27 mouse cellular contexts compared by ENCODE assay signal in genomic region chr17:87799212-87799947, GRCm38 (mm10). TPM values are rescaled to one million over a fixed set of nuclear protein-coding genes. Genes with fewer than 3 reads are reported as not detected.
DNase-seq lines count a peak whose midpoint lies in the region; ATAC-seq and TF ChIP-seq lines count a peak whose summit lies in the region.
"Had no signal": no experiment of that assay in that cellular context is flagged by ENCODE, and none has a peak within 500 bp of the region (broad histone marks: within the 10 kb centered on the region; RNA-seq: fewer than 3 reads in every experiment).

No protein-coding gene starts in this region.

- DNase-seq in cerebellum, adult 8-10 months: peak; percentile 41
- no peak for DNase-seq in hindbrain, postnatal 0 days (ENCODE audit: low spot score)
- DNase-seq in neural tube, embryonic 10.5 days (ENCODE audit: extremely low spot score, low spot score): no peak
- no peak for DNase-seq in midbrain, embryonic 14.5 days
- DNase-seq in right cerebral cortex, adult 18-20 months: no peak
- DNase-seq: adrenal gland, postnatal 36 days; gastrocnemius, postnatal 25 days; heart, adult 2 months; kidney, adult 11 months; kidney, postnatal 36 days; liver, embryonic 13.5 days; lung, embryonic 14.5 days; right cerebral cortex, postnatal 4 days had no signal

- 67% methylated on average over 13 of the region's 13 CpGs for WGBS in hindbrain, postnatal 0 days
- 67% methylated on average over 13 of the region's 13 CpGs for WGBS in hindbrain, embryonic 16.5 days
- WGBS in neural tube, embryonic 15.5 days: 68% methylated on average over 13 of the region's 13 CpGs
- 62% methylated on average over 13 of the region's 13 CpGs for WGBS in midbrain, embryonic 14.5 days

- no peak overlapping the region for H3K27ac ChIP-seq in hindbrain, postnatal 0 days
- H3K27ac ChIP-seq in hindbrain, embryonic 16.5 days (ENCODE audit: low read depth, low read length): no peak overlapping the region
- no peak overlapping the region for H3K27ac ChIP-seq in neural tube, embryonic 15.5 days (replicated peaks)
- H3K27ac ChIP-seq in midbrain, embryonic 14.5 days (replicated peaks; ENCODE audit: low read depth, low read length): no peak overlapping the region
- H3K27ac ChIP-seq: embryonic facial prominence, embryonic 15.5 days; heart, adult 2 months; hindbrain, embryonic 13.5 days; kidney, embryonic 15.5 days; liver, embryonic 13.5 days; neural tube, embryonic 13.5 days; stomach, embryonic 15.5 days had no signal

- peaks cover 40% of the 10 kb centered on the region for H3K27me3 ChIP-seq in hindbrain, postnatal 0 days (ENCODE audit: insufficient read depth, low read length)
- H3K27me3 ChIP-seq in hindbrain, embryonic 16.5 days (replicated peaks; ENCODE audit: control insufficient read depth, insufficient read depth, low read length): peaks cover 38% of the 10 kb centered on the region
- H3K27me3 ChIP-seq in neural tube, embryonic 15.5 days (replicated peaks): peaks cover 69% of the 10 kb centered on the region
- peaks cover 57% of the 10 kb centered on the region for H3K27me3 ChIP-seq in midbrain, embryonic 14.5 days (ENCODE audit: control insufficient read depth, insufficient read depth, low read length)

- H3K9ac ChIP-seq in hindbrain, postnatal 0 days (replicated peaks; ENCODE audit: low read length): no peak overlapping the region
- H3K9ac ChIP-seq in hindbrain, embryonic 16.5 days (ENCODE audit: low read depth, low read length): no peak overlapping the region
- H3K9ac ChIP-seq in neural tube, embryonic 15.5 days (replicated peaks): no peak overlapping the region
- no peak overlapping the region for H3K9ac ChIP-seq in midbrain, embryonic 14.5 days (replicated peaks; ENCODE audit: low read length)
- H3K9ac ChIP-seq: embryonic facial prominence, embryonic 15.5 days; kidney, embryonic 15.5 days; liver, embryonic 13.5 days; lung, embryonic 14.5 days; stomach, embryonic 15.5 days had no signal

- peak overlapping the region; percentile 53; the same call in 1 of the 2 replicates for H3K4me3 ChIP-seq in hindbrain, postnatal 0 days (ENCODE audit: low read length)
- H3K4me3 ChIP-seq in hindbrain, embryonic 16.5 days (ENCODE audit: low read length): no peak overlapping the region
- H3K4me3 ChIP-seq in neural tube, embryonic 15.5 days (replicated peaks): peak overlapping the region; percentile 54; the same call in 1 of the 2 replicates
- H3K4me3 ChIP-seq in midbrain, embryonic 14.5 days (replicated peaks; ENCODE audit: low read depth, low read length): peak overlapping the region; percentile 54; the same call in 1 of the 2 replicates
- H3K4me3 ChIP-seq: heart, adult 2 months had no signal

- TF ChIP-seq CTCF in hindbrain, postnatal 0 days (IDR thresholded peaks at IDR 0.05; ENCODE audit: low read depth): no peak

- no peaks in the 10 kb centered on the region for H3K36me3 ChIP-seq in hindbrain, postnatal 0 days (ENCODE audit: insufficient read depth, low read length)
- no peaks in the 10 kb centered on the region for H3K36me3 ChIP-seq in hindbrain, embryonic 16.5 days (ENCODE audit: control insufficient read depth, insufficient read depth, low read length)
- no peaks in the 10 kb centered on the region for H3K36me3 ChIP-seq in neural tube, embryonic 15.5 days
- no peaks in the 10 kb centered on the region for H3K36me3 ChIP-seq in midbrain, embryonic 14.5 days (ENCODE audit: control insufficient read depth, insufficient read depth, low read length)
- H3K36me3 ChIP-seq: embryonic facial prominence, embryonic 15.5 days; G1E; hindbrain, embryonic 13.5 days; kidney, embryonic 15.5 days; liver, embryonic 13.5 days; neural tube, embryonic 13.5 days; stomach, embryonic 15.5 days had no signal

- ATAC-seq in cerebellum, adult (ENCODE audit: insufficient number of reproducible peaks, low FRiP score, low TSS enrichment): no peak
- ATAC-seq in hindbrain, postnatal 0 days: no peak
- ATAC-seq in hindbrain, embryonic 16.5 days: no peak
- no peak for ATAC-seq in neural tube, embryonic 15.5 days (ENCODE audit: low FRiP score)
- no peak for ATAC-seq in midbrain, embryonic 14.5 days (ENCODE audit: low FRiP score, low TSS enrichment)

- H3K9me3 ChIP-seq in hindbrain, postnatal 0 days (ENCODE audit: low read length): no peaks in the 10 kb centered on the region
- H3K9me3 ChIP-seq in hindbrain, embryonic 16.5 days (ENCODE audit: control insufficient read depth, low read length): no peaks in the 10 kb centered on the region
- H3K9me3 ChIP-seq in neural tube, embryonic 15.5 days (replicated peaks): no peaks in the 10 kb centered on the region
- H3K9me3 ChIP-seq in midbrain, embryonic 14.5 days (ENCODE audit: control insufficient read depth, low read length): no peaks in the 10 kb centered on the region
- H3K9me3 ChIP-seq: embryonic facial prominence, embryonic 15.5 days; hindbrain, embryonic 13.5 days; kidney, embryonic 15.5 days; liver, embryonic 13.5 days; neural tube, embryonic 13.5 days; stomach, embryonic 15.5 days had no signal

- H3K4me2 ChIP-seq in hindbrain, postnatal 0 days (ENCODE audit: low read depth, low read length): no peak overlapping the region
- no peak overlapping the region for H3K4me2 ChIP-seq in hindbrain, embryonic 16.5 days (ENCODE audit: low read length)
- H3K4me2 ChIP-seq in neural tube, embryonic 15.5 days: peak overlapping the region; percentile 99
- peak overlapping the region; percentile 98; the same call in 1 of the 2 replicates for H3K4me2 ChIP-seq in midbrain, embryonic 14.5 days (ENCODE audit: low read length)

- H3K4me1 ChIP-seq in hindbrain, postnatal 0 days (ENCODE audit: insufficient read depth, low read length): no peaks in the 10 kb centered on the region
- peaks cover 11% of the 10 kb centered on the region for H3K4me1 ChIP-seq in hindbrain, embryonic 16.5 days (ENCODE audit: control insufficient read depth, insufficient read depth, low read depth, low read length)
- H3K4me1 ChIP-seq in neural tube, embryonic 15.5 days: peaks cover 30% of the 10 kb centered on the region
- peaks cover 9% of the 10 kb centered on the region; the same call in 1 of the 2 replicates for H3K4me1 ChIP-seq in midbrain, embryonic 14.5 days (ENCODE audit: control insufficient read depth, insufficient read depth, low read length)

RNA-seq across cellular contexts. Expression of gene Kcnk12, which starts 1.6 kb away (rescaled TPM):
- 12.8 and 19.5 TPM in 2 replicates for total RNA-seq in hindbrain, postnatal 0 days (2014; rRNA removed)
- polyA plus RNA-seq in hindbrain, postnatal 0 days (2015; fragmentation: Nextera tagmentation; extraction: Ambion mirVana): 2.5 and 2.6 TPM in 2 replicates
- polyA plus RNA-seq in hindbrain, embryonic 16.5 days (2015; fragmentation: Nextera tagmentation; extraction: Ambion mirVana): 0.74 and 1.1 TPM in 2 replicates
- polyA plus RNA-seq in neural tube, embryonic 15.5 days (2015; fragmentation: Nextera tagmentation; extraction: Ambion mirVana): 1.3 and 1.7 TPM in 2 replicates
- polyA plus RNA-seq in midbrain, embryonic 14.5 days (2014; fragmentation: Nextera tagmentation; extraction: Ambion mirVana): 0.67 and 0.70 TPM in 2 replicates
- total RNA-seq: G1E; gastrocnemius, postnatal 25 days; heart, adult 2 months; heart, postnatal 25 days; megakaryocyte-erythroid progenitor cell, adult 5-6 weeks had no signal
- polyA plus RNA-seq: G1E; heart, embryonic 14.5 days; kidney, embryonic 15.5 days; lung, embryonic 14.5 days; Patski; urinary bladder, adult 2 months had no signal

Comparison
In these comparisons a context has a peak if more than half of its experiments do, and no peak if none do; other contexts are left out.
1. H3K4me2 ChIP-seq: peak in neural tube, embryonic 15.5 days (single experiment) and midbrain, embryonic 14.5 days (single experiment); none in hindbrain, postnatal 0 days (single experiment) and hindbrain, embryonic 16.5 days (single experiment).